Mouse (Mus musculus) kidney, adult 2 months (tissue): Measurements from ENCODE around the gene Kpna7. TPM values are rescaled to one million over a fixed set of nuclear protein-coding genes. Genes with fewer than 3 reads are reported as not detected.

Experiments
- DNase-seq: peaks from one replicate; pipeline ENCODE4 v3.0.0; 2021
- H3K27ac ChIP-seq: fragments of 200-500 bp; 2 replicates; pipeline ENCODE4 v1.5.1; 2012; ENCODE audit warnings: low read depth, low read length, control low read depth, inconsistent platforms; ENCODE audit not compliant: insufficient read depth
- H3K27me3 ChIP-seq: fragments of 200-500 bp; replicated peaks from 2 replicates; pipeline ENCODE4 v1.6.1; 2012; ENCODE audit warnings: mild to moderate bottlenecking, moderate library complexity, low read length, inconsistent platforms; ENCODE audit not compliant: control insufficient read depth, insufficient read depth
- H3K36me3 ChIP-seq: fragments of 200-500 bp; 2 replicates; pipeline ENCODE4 v1.6.1; 2012; ENCODE audit warnings: mild to moderate bottlenecking, moderate library complexity, low read length, inconsistent platforms; ENCODE audit not compliant: control insufficient read depth, insufficient read depth
- H3K4me1 ChIP-seq: fragments of 200-500 bp; 2 replicates; pipeline ENCODE4 v1.6.1; 2011; ENCODE audit warnings: low read length; ENCODE audit not compliant: control insufficient read depth, insufficient read depth
- H3K4me3 ChIP-seq: fragments of 200-500 bp; 2 replicates; pipeline ENCODE4 v1.5.1; 2011; ENCODE audit warnings: mild to moderate bottlenecking, low read depth, low read length, control low read depth; ENCODE audit not compliant: insufficient read depth
- CTCF ChIP-seq: fragments of 200-500 bp; conservative IDR thresholded peaks from 2 replicates; pipeline ENCODE4 v1.5.1; 2011; ENCODE audit warnings: low read depth, mild to moderate bottlenecking, control low read depth, low read length, moderate library complexity, mixed read lengths; ENCODE audit not compliant: insufficient read depth, insufficient read length
- POLR2A ChIP-seq: fragments of 200-500 bp; IDR thresholded peaks from one replicate; pipeline ENCODE4 v1.6.1; 2011; ENCODE audit warnings: low read depth, low read length, control low read depth
- WGBS: fragments of 180-500 bp; shearing (Covaris S2); methylation state at CpG from one replicate; pipeline ENCODE4 v1.1.7; 2018; 5-methylcytosine and 5-hydroxymethylcytosine counted together
- polyA plus RNA-seq: library from polyadenylated mRNA; depleted of rRNA; stranded (reverse); fragments of >200 nt; gene quantifications from 2 replicates; pipeline ENCODE4 v1.2.3, GENCODE M21; 2012

The Kpna7 gene
- polyA plus RNA-seq, 1 experiment, result not detected

- no peaks in the 10 kb centered on the region for H3K36me3 ChIP-seq
- H3K4me1 ChIP-seq, result peaks cover 24% of the 10 kb centered on the region
- H3K4me3 ChIP-seq, result no peak overlapping the region
- peak; percentile 28 for DNase-seq
- no peaks in the 10 kb centered on the region for H3K27me3 ChIP-seq
- no peak for TF ChIP-seq CTCF
- no peak for TF ChIP-seq POLR2A
- H3K27ac ChIP-seq, result no peak overlapping the region
- WGBS, result 46% methylated on average over 1 of the region's 1 CpGs
Observed at GRCm38 (mm10) chr5:144948002-144948401, 135.8 kb downstream of the Kpna7 start.

- Histone ChIP-seq H3K27me3 (no peaks in the 10 kb centered on the region), H3K27ac (no peak overlapping the region), H3K4me3 (no peak overlapping the region), H3K36me3 (no peaks in the 10 kb centered on the region), H3K4me1 (peaks cover 24% of the 10 kb centered on the region)
- 51% methylated on average over 4 of the region's 4 CpGs for WGBS
- peak; percentile 25 for DNase-seq
- no peak for TF ChIP-seq POLR2A
- no peak for TF ChIP-seq CTCF
Observed at GRCm38 (mm10) chr5:144946032-144946431, 137.8 kb downstream of the Kpna7 start.

- 71% methylated on average over 7 of the region's 7 CpGs for WGBS
- Histone ChIP-seq H3K27ac (no peak overlapping the region), H3K27me3 (no peaks in the 10 kb centered on the region), H3K4me3 (no peak overlapping the region), H3K4me1 (peaks cover 24% of the 10 kb centered on the region), H3K36me3 (no peaks in the 10 kb centered on the region)
- DNase-seq, result no peak
- TF ChIP-seq CTCF (no peak), POLR2A (no peak)
Observed at GRCm38 (mm10) chr5:144944932-144945331, 138.9 kb downstream of the Kpna7 start.

- WGBS, result 76% methylated on average over 4 of the region's 4 CpGs
- Histone ChIP-seq H3K4me1 (peaks cover 24% of the 10 kb centered on the region), H3K36me3 (no peaks in the 10 kb centered on the region), H3K4me3 (no peak overlapping the region), H3K27ac (no peak overlapping the region), H3K27me3 (no peaks in the 10 kb centered on the region)
- DNase-seq, result no peak
- TF ChIP-seq POLR2A, result no peak
- no peak for TF ChIP-seq CTCF
Observed at GRCm38 (mm10) chr5:144944370-144944769, 139.5 kb downstream of the Kpna7 start.

- TF ChIP-seq CTCF (no peak), POLR2A (no peak)
- WGBS, result 79% methylated on average over 6 of the region's 6 CpGs
- Histone ChIP-seq H3K4me3 (no peak overlapping the region), H3K36me3 (no peaks in the 10 kb centered on the region), H3K27ac (no peak overlapping the region), H3K27me3 (no peaks in the 10 kb centered on the region), H3K4me1 (peaks cover 24% of the 10 kb centered on the region)
- DNase-seq, result no peak
Observed at GRCm38 (mm10) chr5:144943346-144943745, 140.5 kb downstream of the Kpna7 start.

- no peak overlapping the region for H3K27ac ChIP-seq
- no peak for DNase-seq
- H3K4me1 ChIP-seq, result peaks cover 21% of the 10 kb centered on the region
- no peaks in the 10 kb centered on the region for H3K27me3 ChIP-seq
- 73% methylated on average over 9 of the region's 9 CpGs for WGBS
- TF ChIP-seq CTCF (no peak), POLR2A (no peak)
- H3K4me3 ChIP-seq, result no peak overlapping the region
- H3K36me3 ChIP-seq, result no peaks in the 10 kb centered on the region
Observed at GRCm38 (mm10) chr5:144942431-144942830, 141.4 kb downstream of the Kpna7 start.

GRCm38 (mm10) chr5:144940904-144941303 lies 142.9 kb downstream of the Kpna7 start:
- TF ChIP-seq CTCF (no peak), POLR2A (no peak)
- peaks cover 24% of the 10 kb centered on the region for H3K4me1 ChIP-seq
- DNase-seq, result no peak
- H3K27ac ChIP-seq, result no peak overlapping the region
- H3K27me3 ChIP-seq, result no peaks in the 10 kb centered on the region
- no peaks in the 10 kb centered on the region for H3K36me3 ChIP-seq
- WGBS, result 48% methylated on average over 3 of the region's 3 CpGs
- no peak overlapping the region for H3K4me3 ChIP-seq
